Mouse (Mus musculus): Measurements from ENCODE around the gene Atf4. TPM values are rescaled to one million over a fixed set of nuclear protein-coding genes. Genes with fewer than 3 reads are reported as not detected.

Gene Atf4
- total RNA-seq, 1 experiment from 2014 or later, result 446 TPM

DNA sequence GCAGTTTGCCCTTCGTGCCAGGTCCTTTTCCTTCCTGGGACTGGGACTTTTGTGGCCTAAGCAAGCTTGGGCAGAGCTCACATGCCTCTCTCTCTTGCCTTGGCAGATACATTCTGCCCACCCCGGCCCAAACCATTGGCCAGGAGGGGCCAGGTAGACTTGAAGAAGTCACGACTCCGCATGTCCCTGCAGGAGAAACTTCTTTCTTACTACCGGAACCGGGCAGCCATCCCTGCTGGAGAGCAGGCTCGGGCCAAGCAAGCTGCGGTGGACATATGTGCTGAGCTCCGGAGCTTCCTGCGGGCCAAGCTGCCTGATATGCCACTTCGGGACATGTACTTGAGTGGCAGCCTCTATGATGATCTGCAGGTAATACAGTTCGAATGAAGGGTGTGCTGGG, 6.8 kb upstream of the Atf4 start:
- ATAC-seq (replicated peaks; ENCODE audit: insufficient number of reproducible peaks, low FRiP score, low TSS enrichment, poor library complexity, severe bottlenecking), result no peak

DNA sequence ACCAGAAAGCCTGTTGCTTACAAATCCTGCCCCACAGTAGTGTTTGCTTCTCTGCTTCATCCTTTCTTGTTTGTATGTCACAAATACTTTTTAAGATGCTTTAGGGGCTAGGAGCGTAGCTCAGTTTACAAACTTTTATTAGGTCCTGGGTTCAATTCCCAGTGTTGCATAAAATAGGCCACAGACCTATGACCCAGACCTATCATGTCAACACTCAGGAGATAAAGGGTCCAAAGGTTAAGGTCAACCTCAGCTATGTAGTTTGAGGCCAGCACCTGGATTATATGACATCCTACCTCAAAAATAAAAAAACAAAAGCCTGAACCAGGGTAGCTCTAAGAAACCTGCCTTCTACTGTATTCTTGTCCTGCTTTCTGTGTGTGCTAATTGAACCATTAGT, 6.4 kb upstream of the Atf4 start:
- ATAC-seq (replicated peaks; ENCODE audit: insufficient number of reproducible peaks, low FRiP score, low TSS enrichment, poor library complexity, severe bottlenecking), result no peak

DNA sequence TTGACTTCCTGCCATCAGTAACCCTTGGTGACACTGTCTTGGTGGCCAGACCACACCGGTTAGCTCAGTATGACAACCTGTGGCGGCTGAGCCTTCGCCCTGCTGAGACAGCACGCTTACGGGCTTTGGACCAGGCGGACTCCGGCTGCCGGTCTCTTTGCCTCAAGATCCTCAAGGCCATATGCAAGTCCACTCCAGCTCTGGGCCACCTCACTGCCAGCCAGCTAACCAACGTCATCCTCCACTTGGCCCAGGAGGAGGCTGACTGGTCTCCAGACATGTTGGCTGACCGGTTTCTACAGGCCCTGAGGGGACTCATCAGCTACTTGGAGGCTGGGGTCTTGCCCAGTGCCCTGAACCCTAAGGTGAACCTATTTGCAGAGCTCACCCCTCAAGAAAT, 5.3 kb upstream of the Atf4 start:
- ATAC-seq (replicated peaks; ENCODE audit: insufficient number of reproducible peaks, low FRiP score, low TSS enrichment, poor library complexity, severe bottlenecking), result no peak

DNA sequence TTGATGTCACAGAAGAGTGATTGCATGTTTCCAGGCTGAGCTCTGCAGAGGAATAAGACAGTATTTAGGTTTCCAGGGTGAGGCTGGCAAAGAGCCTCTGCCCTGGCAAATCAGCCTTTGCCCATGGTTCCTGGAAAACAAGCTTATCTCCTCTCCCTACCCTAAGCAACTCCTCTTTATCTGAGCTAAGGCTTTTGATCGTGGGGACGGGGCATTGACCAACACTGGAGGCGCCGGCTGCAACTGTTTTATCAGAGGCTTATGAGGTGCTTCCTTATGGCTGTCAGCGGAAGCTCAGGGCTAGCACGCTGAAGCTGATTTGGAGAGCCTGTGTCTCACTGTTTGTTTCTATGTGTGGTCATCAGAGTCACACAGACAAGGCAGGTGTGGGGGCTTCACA, 4.4 kb upstream of the Atf4 start:
- ATAC-seq (replicated peaks; ENCODE audit: insufficient number of reproducible peaks, low FRiP score, low TSS enrichment, poor library complexity, severe bottlenecking), result no peak

DNA sequence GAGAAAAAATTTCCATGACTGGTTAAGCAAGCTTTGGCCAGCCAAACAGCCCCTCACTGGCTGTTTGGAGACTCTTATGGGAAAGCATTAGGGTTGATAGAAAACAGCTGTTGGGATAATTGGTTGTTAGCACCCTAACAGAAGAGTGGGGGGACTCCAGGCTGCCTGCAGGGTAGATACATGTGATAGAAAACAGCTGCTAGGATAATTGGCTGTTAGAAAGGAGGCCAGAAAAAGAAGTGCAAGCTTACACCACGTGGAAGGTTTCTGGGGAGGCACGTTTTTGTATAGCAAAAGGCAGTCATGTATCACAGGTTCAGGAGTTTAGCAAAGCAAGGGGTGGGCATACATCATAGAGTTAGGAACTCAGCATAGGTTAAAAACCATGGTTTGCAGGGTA, 1.5 kb upstream of the Atf4 start:
- no peak for ATAC-seq (replicated peaks; ENCODE audit: insufficient number of reproducible peaks, low FRiP score, low TSS enrichment, poor library complexity, severe bottlenecking)

DNA sequence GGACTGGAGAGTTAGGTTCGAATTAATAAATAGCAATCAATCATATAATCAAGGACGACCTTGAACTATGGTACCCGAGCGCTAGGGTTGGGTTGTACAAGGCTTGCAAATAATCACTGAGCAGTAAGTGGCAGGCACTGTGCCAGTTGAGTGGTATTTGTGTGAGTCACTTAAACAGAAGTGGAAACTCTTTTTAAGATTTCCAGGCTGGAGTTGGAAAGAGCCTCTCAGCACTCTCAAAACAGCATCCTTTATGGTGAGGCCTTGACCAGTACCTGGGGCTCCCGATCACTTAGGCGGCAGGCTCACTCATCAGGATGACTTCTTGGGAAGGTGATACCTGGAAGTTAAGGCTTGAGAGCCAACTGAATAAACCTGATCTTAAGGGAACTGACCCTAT, 777 bp upstream of the Atf4 start:
- ATAC-seq (replicated peaks; ENCODE audit: insufficient number of reproducible peaks, low FRiP score, low TSS enrichment, poor library complexity, severe bottlenecking), result no peak

DNA sequence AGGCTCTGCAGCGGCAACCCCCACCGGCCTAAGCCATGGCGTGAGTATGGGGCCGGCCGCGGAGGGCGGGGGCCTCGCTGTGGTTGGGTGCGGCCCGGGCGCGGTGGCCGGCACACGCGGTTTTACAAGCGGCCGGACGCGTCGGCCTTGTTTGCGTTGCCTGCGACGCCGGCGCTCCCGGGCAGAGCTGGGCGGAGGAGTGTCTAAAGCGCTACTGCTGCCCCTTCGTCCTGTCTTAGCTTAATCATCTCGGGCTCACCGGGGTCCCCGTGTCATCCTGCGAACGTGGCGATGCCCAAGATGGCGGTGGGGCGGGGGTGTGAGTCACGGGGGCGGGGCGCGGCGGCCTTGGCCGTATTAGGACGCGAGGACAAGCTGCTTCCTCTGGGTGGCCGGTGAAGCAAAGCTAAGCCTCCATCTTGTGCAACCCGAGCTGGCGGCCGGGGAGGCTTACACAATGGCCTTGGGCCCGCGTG, 700 bp downstream of the Atf4 start:
- ATAC-seq (replicated peaks; ENCODE audit: insufficient number of reproducible peaks, low FRiP score, low TSS enrichment, poor library complexity, severe bottlenecking), result peak; percentile 64

DNA sequence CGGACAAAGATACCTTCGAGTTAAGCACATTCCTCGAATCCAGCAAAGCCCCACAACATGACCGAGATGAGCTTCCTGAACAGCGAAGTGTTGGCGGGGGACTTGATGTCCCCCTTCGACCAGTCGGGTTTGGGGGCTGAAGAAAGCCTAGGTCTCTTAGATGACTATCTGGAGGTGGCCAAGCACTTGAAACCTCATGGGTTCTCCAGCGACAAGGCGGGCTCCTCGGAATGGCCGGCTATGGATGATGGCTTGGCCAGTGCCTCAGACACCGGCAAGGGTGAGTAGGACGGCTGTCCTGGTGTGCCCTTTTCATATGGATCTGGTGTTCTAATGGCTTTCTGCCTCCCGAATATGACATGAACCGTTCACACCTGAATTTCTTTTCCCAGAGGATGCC, 1.3 kb downstream of the Atf4 start:
- no peak for ATAC-seq (replicated peaks; ENCODE audit: insufficient number of reproducible peaks, low FRiP score, low TSS enrichment, poor library complexity, severe bottlenecking)

DNA sequence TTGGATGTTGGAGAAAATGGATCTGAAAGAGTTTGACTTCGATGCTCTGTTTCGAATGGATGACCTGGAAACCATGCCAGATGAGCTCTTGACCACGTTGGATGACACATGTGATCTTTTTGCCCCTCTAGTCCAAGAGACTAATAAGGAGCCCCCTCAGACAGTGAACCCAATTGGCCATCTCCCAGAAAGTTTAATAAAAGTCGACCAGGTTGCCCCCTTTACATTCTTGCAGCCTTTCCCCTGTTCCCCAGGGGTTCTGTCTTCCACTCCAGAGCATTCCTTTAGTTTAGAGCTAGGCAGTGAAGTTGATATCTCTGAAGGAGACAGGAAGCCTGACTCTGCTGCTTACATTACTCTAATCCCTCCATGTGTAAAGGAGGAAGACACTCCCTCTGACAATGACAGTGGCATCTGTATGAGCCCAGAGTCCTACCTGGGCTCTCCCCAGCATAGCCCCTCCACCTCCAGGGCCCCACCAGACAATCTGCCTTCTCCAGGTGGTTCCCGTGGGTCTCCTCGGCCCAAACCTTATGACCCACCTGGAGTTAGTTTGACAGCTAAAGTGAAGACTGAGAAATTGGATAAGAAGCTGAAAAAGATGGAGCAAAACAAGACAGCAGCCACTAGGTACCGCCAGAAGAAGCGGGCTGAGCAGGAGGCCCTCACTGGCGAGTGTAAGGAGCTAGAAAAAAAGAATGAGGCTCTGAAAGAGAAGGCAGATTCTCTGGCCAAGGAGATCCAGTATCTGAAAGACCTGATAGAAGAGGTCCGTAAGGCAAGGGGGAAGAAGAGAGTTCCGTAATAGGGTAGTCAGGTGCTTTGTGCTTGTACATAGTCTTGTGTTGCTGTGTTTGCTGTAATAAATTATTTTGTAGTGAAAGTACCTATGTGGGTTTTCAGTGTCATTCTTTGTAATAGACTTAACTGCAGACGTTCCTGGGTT, 1.9 kb downstream of the Atf4 start:
- ATAC-seq (replicated peaks; ENCODE audit: insufficient number of reproducible peaks, low FRiP score, low TSS enrichment, poor library complexity, severe bottlenecking), result no peak

DNA sequence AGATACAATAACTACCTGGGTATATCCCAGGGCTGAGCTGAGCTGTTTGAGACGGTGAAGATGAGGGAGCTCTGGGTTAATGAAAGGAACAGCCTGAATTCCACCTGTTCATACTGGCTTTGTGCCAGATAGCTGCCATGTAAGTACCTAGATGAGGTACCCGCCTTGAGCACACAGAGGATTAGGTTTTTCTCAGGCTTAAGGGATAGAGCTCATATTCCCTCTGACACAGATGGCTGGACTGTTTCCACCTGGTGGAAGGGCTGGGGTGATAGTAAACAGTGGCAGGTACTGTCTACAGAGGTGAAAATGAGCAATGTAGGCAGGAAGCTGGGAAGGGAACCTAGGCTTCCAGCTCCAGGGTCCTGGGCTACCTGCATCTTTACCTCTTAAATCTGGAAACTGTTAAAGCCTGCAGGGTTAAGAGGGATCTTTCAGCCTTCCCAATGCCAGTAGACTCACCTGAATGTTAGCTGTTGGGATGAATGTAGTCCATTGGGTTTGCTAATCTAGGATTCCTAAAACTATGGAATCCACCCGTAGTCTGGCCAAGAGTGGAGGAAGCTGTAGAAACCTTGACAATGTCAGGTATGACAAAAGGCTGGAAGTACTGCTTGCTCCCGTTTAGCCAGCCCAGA, 2.7 kb downstream of the Atf4 start:
- no peak for ATAC-seq (replicated peaks; ENCODE audit: insufficient number of reproducible peaks, low FRiP score, low TSS enrichment, poor library complexity, severe bottlenecking)

DNA sequence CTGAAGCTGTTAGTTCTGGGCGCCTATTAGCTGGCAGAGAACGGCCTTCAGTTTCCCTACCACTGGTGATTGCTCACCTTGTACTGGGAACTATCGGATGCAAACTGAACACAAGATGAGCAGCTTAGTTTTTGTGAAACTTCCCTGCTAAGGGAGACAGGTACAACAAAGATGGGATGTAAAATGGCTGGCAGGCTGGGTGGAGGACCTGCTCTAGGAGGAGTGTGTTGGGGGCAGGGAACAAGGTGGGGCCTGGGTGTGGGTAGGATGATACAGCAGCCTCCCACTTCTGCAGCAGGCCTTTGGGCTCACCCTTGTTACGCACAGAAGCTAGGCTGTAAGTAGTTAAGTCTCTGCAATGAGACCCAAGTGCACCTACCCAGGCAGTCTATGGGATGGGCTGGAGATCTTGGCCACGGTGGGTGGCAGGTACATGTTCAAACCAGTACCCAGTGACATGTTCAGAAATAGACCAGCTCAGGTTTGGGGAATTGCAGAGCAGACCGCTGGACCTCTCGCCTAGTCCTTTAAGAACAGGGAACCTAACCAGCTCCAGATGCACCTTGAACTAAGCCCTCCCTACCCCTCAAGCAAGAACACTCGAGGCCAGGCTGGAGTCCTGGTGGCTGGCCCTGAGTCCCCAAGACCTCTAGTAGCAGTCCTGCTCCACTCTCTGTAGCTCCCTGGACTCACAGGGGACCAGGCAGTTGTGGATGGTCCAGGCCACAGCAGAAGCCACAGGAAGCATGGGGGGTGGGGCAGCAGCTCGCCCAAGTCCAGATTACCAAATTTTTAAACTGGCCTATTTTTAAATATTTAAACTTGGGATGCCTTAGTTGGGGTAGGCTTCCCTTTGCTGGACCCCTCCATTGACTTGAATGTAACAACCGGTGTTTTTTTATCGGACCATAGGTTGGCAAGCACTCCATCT, 3.5 kb downstream of the Atf4 start:
- ATAC-seq (replicated peaks; ENCODE audit: insufficient number of reproducible peaks, low FRiP score, low TSS enrichment, poor library complexity, severe bottlenecking), result no peak

DNA sequence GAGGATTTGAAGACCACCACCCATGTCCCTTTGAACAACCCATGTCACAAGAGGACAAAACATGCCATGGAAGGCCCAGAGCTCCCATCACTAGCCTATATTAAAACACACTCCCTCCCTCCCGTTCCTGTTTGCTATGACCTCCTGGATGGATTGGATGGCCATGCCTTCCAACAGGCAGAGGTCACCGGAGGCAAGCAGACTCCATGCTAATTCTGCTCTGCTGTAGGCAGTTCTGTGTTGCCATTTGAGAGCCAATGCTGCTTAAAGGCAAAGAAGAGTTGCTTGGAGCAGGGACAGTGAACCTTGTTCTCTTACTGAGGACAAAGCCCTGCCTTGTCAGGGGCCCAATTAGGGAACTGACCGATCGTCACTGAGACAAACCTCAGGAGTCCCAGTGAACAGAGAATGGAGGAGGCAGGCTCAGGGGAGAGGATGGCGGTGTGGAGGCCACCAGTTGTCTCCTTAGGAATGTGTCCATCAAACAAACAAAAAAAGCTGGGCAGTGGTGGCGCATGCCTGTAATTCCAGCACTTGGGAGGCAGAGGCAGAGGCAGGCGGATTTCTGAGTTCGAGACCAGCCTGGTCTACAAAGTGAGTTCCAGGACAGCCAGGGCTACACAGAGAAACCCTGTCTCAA, 4.5 kb downstream of the Atf4 start:
- ATAC-seq (replicated peaks; ENCODE audit: insufficient number of reproducible peaks, low FRiP score, low TSS enrichment, poor library complexity, severe bottlenecking), result no peak

DNA sequence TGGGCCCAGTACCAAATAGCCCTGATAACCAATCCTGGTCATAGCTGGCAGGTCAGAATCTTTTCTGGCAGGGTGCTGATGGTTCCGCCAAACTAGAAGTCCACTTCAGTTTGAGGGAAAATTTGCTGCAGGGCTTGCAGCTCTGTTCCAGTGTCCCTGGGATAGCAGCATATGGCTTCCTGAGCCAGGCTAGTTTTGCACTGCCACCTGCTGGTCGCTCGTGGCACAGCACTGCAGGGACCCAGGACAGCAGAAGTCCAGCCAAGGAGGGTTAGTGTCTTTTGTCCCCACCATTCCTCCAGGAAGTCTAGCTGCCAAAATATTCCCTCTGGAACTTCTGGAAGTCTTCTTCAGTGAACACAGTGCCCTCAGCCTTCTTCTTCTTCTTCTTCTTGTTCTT, 5.7 kb downstream of the Atf4 start:
- ATAC-seq (replicated peaks; ENCODE audit: insufficient number of reproducible peaks, low FRiP score, low TSS enrichment, poor library complexity, severe bottlenecking), result peak; percentile 35; the same call in 1 of the 2 replicates

DNA sequence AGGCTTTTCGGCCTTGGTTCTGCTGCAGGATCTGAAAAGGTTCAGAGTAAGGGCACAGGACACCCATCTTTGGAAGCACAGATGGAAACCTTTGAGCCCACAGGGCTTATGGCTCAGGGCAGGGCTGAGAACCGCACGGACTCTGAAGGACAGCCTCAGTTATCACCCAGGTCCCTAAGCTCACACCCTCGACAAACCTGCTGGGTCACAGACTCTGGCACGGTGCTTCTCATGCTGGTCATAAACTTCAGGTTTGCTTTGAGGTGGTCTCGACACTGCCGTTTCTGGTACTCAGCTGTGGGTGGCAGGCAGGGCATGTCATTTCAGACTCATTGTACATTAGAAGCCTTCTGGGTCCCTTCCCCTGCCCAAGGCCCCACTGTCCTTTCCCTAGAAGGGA, 6.1 kb downstream of the Atf4 start:
- no peak for ATAC-seq (replicated peaks; ENCODE audit: insufficient number of reproducible peaks, low FRiP score, low TSS enrichment, poor library complexity, severe bottlenecking)

DNA sequence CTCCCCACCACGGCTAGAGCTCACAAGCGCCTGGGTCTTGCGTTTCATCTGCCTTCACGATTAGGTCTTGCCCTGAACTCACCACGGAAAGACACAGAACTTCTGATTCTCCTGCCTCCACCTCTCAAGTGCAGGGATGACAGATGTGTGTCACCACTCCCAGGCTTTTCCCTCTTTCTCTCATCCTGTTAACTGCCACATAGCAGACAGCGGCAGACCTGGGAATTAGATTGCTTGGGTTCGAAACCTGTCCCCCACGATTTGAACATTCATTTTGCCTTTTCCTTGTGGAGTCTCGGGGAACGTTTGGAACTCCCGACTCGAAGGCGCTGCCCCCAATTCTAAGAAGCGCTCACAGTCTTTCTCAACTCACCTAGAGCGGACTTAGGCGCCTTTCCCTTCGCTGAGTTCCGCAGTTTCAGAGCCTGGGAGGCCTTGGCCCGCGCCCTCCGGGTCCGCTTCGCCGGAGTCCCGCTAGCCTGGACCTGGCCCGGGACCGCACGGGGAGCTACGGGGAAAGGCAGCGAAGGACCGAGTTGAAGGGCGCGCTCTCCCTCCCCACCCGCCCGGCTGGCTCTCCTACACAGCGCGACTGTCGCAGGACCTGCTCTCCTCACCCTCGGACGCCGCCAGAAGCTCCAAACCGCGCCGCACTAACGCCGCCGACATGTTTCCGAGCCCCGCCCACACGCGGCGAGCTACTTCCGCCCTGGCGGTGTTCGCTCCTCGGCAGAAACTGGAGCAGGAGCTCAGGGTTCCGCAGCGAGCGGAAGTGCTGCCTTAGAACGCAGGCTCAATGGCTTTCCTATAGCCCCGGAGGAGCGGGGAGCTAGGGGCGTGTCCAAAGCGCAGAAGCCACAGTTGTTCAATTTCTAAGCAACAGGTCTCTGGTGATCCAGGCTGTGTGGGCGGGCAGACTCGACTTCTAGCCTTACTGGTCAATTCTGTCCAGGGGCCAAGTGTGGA, 8.9 kb downstream of the Atf4 start, which contains the start of gene Rps19bp1:
Gene Rps19bp1, minus strand, starts transcription at position 706 of the 966 bp plus-strand sequence.
- peak; percentile 90 for ATAC-seq (replicated peaks; ENCODE audit: insufficient number of reproducible peaks, low FRiP score, low TSS enrichment, poor library complexity, severe bottlenecking)

DNA sequence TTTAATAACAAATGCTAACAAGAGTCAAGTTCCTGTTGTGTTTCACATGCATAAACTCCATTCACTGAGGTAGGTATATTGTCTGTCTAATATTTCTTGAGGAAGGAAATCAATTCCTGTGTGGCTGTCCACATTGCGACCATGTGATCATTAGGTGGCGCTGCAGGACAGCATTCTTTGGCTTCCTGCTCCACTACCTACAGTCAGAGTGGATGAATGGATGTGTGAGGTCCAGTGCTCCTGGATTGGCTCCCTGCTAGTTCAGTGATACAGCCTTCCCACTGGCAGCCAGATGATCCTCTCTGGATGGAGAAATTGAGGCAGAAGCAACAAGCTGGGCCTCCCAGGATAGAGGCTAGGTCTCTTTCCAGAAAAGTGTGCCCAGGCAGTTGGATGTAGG, 11.3 kb downstream of the Atf4 start:
- peak; percentile 56 for ATAC-seq (replicated peaks; ENCODE audit: insufficient number of reproducible peaks, low FRiP score, low TSS enrichment, poor library complexity, severe bottlenecking)

DNA sequence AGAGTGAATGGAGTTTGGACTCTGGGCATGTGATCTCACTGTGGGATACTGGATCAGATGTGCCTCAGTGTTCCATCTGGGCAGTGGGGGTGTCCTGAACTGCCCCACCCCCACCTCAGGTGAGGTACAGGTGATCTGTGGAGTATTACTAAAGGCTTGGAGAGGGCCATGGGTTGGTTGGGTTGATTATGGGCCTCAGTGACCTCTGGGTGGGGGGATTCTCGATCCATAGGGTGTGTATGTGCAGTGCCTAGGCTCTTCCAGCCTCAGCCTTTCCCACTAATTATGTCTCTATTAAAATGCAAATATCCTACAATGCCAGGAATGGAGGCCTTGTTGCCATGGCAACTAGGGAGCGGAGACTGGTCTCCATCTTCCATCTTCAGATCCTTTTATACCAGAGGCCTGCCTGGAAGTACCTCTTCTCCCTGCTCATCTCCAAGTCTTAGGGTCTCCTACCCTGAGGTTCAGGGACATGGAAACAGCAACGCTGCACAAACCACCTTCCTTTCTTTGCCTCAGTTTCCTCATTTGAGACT, 16.9 kb downstream of the Atf4 start:
- no peak for ATAC-seq (replicated peaks; ENCODE audit: insufficient number of reproducible peaks, low FRiP score, low TSS enrichment, poor library complexity, severe bottlenecking)

Measured in monocyte, adult 5-6 weeks (primary cell).